Mouse (Mus musculus) small intestine, adult 2 months (tissue): Measurements from ENCODE around the gene Ankrd11.

Experiments used
- CTCF ChIP-seq: fragments of 200-500 bp; IDR thresholded peaks from 2 replicates; pipeline ENCODE4 v1.5.1; 2012; ENCODE audit warnings: low read depth, mild to moderate bottlenecking, control low read depth, inconsistent platforms, low read length, moderate library complexity, mixed read lengths; ENCODE audit not compliant: insufficient replicate concordance, insufficient read length; ENCODE audit errors: extremely low read depth
- POLR2A ChIP-seq: fragments of 200-500 bp; IDR thresholded peaks from 2 replicates; pipeline ENCODE4 v1.6.1; 2012; ENCODE audit warnings: low read depth, mild to moderate bottlenecking, control low read depth, inconsistent platforms, low read length, moderate library complexity

GRCm38 (mm10) chr8:122836199-122836598 lies 205.9 kb downstream of the Ankrd11 start:
- TF ChIP-seq POLR2A (no peak), CTCF (no peak)
